Mouse (Mus musculus): ENCODE results near the gene Smurf2.
A peak's percentile ranks its signal among the peaks of the same experiment; 100 is the strongest.

Gene Smurf2

GRCm38 (mm10) chr11:106777395-106777794, 143.1 kb downstream of the Smurf2 start:
- no peak for DNase-seq (ENCODE audit: low read depth, low spot score)

GRCm38 (mm10) chr11:106776960-106777359, 143.6 kb downstream of the Smurf2 start:
- DNase-seq (ENCODE audit: low read depth, low spot score), result no peak

- no peak for DNase-seq (ENCODE audit: low read depth, low spot score)
These were observed 147.5 kb downstream of the Smurf2 start for GRCm38 (mm10) chr11:106773061-106773460.

GRCm38 (mm10) chr11:106770195-106770974, 150.1 kb downstream of the Smurf2 start:
- DNase-seq (ENCODE audit: low read depth, low spot score), result peak; percentile 54
